Mouse (Mus musculus) limb, embryonic 10.5 days (tissue): ENCODE measurements around the gene Rnf138rt1. TPM values are rescaled to one million over a fixed set of nuclear protein-coding genes. Genes with fewer than 3 reads are reported as not detected.

Experiments used
- DNase-seq: peaks from one replicate; pipeline ENCODE4 v3.0.0-alpha.2; 2017; ENCODE audit warnings: low spot score
- H3K27ac ChIP-seq: fragments of 300-500 bp; sonication (generic); 2 replicates; pipeline ENCODE4 v1.5.1; 2016; ENCODE audit warnings: mild to moderate bottlenecking
- H3K27me3 ChIP-seq: fragments of 300-500 bp; sonication (generic); 2 replicates; pipeline ENCODE4 v1.6.1; 2016; ENCODE audit warnings: low read depth, mild to moderate bottlenecking; ENCODE audit not compliant: poor library complexity, severe bottlenecking
- H3K36me3 ChIP-seq: fragments of 300-500 bp; sonication (generic); 2 replicates; pipeline ENCODE4 v1.6.1; 2016; ENCODE audit warnings: mild to moderate bottlenecking, moderate library complexity
- H3K4me1 ChIP-seq: fragments of 300-500 bp; sonication (generic); 2 replicates; pipeline ENCODE4 v1.6.1; 2016
- H3K4me3 ChIP-seq: fragments of 300-500 bp; sonication (generic); 2 replicates; pipeline ENCODE4 v1.5.1; 2016; ENCODE audit warnings: mild to moderate bottlenecking, moderate library complexity
- H3K9me3 ChIP-seq: fragments of 300-500 bp; sonication (generic); replicated peaks from 2 replicates; pipeline ENCODE4 v1.6.1; 2016; ENCODE audit warnings: mild to moderate bottlenecking
- WGBS: fragments of 180-500 bp; shearing (Covaris S2); methylation state at CpG from one replicate; pipeline ENCODE4 v1.1.7; 2016; 5-methylcytosine and 5-hydroxymethylcytosine counted together
- polyA plus RNA-seq: library from polyadenylated mRNA; unstranded; fragments of >200 nt; fragmentation: Nextera tagmentation; extraction: Ambion mirVana; gene quantifications from 2 replicates; pipeline ENCODE4 v1.2.1, GENCODE M21; 2016

Rnf138rt1 gene
- polyA plus RNA-seq = not detected in 2 replicates

- Histone ChIP-seq H3K27ac (no peak within 1 kb of the TSS), H3K9me3 (no peaks in the 10 kb centered on the region), H3K36me3 (no peaks in the 10 kb centered on the region), H3K27me3 (peaks cover 93% of the 10 kb centered on the region), H3K4me3 (peak within 1 kb of the TSS; percentile 52), H3K4me1 (no peaks in the 10 kb centered on the region)
- peak; percentile 56 for DNase-seq
- WGBS = 21% methylated on average over 42 of the region's 42 CpGs
Observed at GRCm38 (mm10) chrX:163760617-163761434, at the start of gene Rnf138rt1. TSS of gene Rnf138rt1 (minus strand) at chrX:163761329.

- 75% methylated on average over 1 of the region's 1 CpGs for WGBS
- Histone ChIP-seq H3K4me3 (no peak overlapping the region), H3K9me3 (no peaks in the 10 kb centered on the region), H3K27me3 (peaks cover 98% of the 10 kb centered on the region), H3K36me3 (no peaks in the 10 kb centered on the region), H3K4me1 (no peaks in the 10 kb centered on the region), H3K27ac (no peak overlapping the region)
- no peak for DNase-seq
Observed at GRCm38 (mm10) chrX:163807270-163807669, 46.1 kb upstream of the Rnf138rt1 start.

- H3K4me1 ChIP-seq = no peaks in the 10 kb centered on the region
- no peaks in the 10 kb centered on the region for H3K36me3 ChIP-seq
- H3K4me3 ChIP-seq = no peak overlapping the region
- DNase-seq = no peak
- WGBS = 47% methylated on average over 3 of the region's 3 CpGs
- no peaks in the 10 kb centered on the region for H3K9me3 ChIP-seq
- H3K27me3 ChIP-seq = peaks cover 93% of the 10 kb centered on the region
- H3K27ac ChIP-seq = no peak overlapping the region
Observed at GRCm38 (mm10) chrX:163766290-163766689, 5.2 kb upstream of the Rnf138rt1 start.

- Histone ChIP-seq H3K4me3 (peak overlapping the region; percentile 52), H3K4me1 (no peaks in the 10 kb centered on the region), H3K27me3 (peaks cover 93% of the 10 kb centered on the region), H3K27ac (no peak overlapping the region), H3K36me3 (no peaks in the 10 kb centered on the region), H3K9me3 (no peaks in the 10 kb centered on the region)
- no peak for DNase-seq
- 26% methylated on average over 10 of the region's 10 CpGs for WGBS
Observed at GRCm38 (mm10) chrX:163761435-163761828, 303 bp upstream of the Rnf138rt1 start.

- Histone ChIP-seq H3K27me3 (peaks cover 98% of the 10 kb centered on the region), H3K4me3 (no peak overlapping the region), H3K27ac (no peak overlapping the region), H3K9me3 (no peaks in the 10 kb centered on the region), H3K4me1 (no peaks in the 10 kb centered on the region), H3K36me3 (no peaks in the 10 kb centered on the region)
- DNase-seq = no peak
- 91% methylated on average over 6 of the region's 6 CpGs for WGBS
Observed at GRCm38 (mm10) chrX:163745996-163746395, 15.1 kb downstream of the Rnf138rt1 start.

GRCm38 (mm10) chrX:163743896-163744295, 17.2 kb downstream of the Rnf138rt1 start:
- Histone ChIP-seq H3K9me3 (no peaks in the 10 kb centered on the region), H3K36me3 (no peaks in the 10 kb centered on the region), H3K4me1 (no peaks in the 10 kb centered on the region), H3K27ac (no peak overlapping the region), H3K27me3 (peaks cover 98% of the 10 kb centered on the region), H3K4me3 (no peak overlapping the region)
- 79% methylated on average over 2 of the region's 2 CpGs for whole genome bisulfite sequencing
- DNase-seq = no peak

GRCm38 (mm10) chrX:163738904-163739303, 22.2 kb downstream of the Rnf138rt1 start:
- Histone ChIP-seq H3K9me3 (no peaks in the 10 kb centered on the region), H3K36me3 (no peaks in the 10 kb centered on the region), H3K4me1 (no peaks in the 10 kb centered on the region), H3K27ac (no peak overlapping the region), H3K27me3 (peaks cover 92% of the 10 kb centered on the region), H3K4me3 (no peak overlapping the region)
- WGBS = 68% methylated on average over 1 of the region's 1 CpGs
- DNase-seq = no peak

- Histone ChIP-seq H3K36me3 (no peaks in the 10 kb centered on the region), H3K4me3 (no peak overlapping the region), H3K9me3 (no peaks in the 10 kb centered on the region), H3K27ac (no peak overlapping the region), H3K4me1 (no peaks in the 10 kb centered on the region), H3K27me3 (peaks cover 67% of the 10 kb centered on the region)
- DNase-seq = no peak
- 94% methylated on average over 1 of the region's 1 CpGs for WGBS
Observed at GRCm38 (mm10) chrX:163734145-163734544, 27.0 kb downstream of the Rnf138rt1 start.

GRCm38 (mm10) chrX:163723630-163724029, 37.5 kb downstream of the Rnf138rt1 start:
- Histone ChIP-seq H3K27me3 (peaks cover 65% of the 10 kb centered on the region), H3K4me1 (no peaks in the 10 kb centered on the region; the same call in 1 of the 2 replicates), H3K36me3 (no peaks in the 10 kb centered on the region), H3K27ac (no peak overlapping the region), H3K9me3 (no peaks in the 10 kb centered on the region), H3K4me3 (no peak overlapping the region)
- DNase-seq = peak; percentile 28

GRCm38 (mm10) chrX:163722785-163723577, 38.1 kb downstream of the Rnf138rt1 start:
- H3K27me3 ChIP-seq = peaks cover 62% of the 10 kb centered on the region
- no peaks in the 10 kb centered on the region for H3K9me3 ChIP-seq
- no peak overlapping the region for H3K4me3 ChIP-seq
- no peaks in the 10 kb centered on the region for H3K36me3 ChIP-seq
- peak overlapping the region; percentile 30; the same call in 1 of the 2 replicates for H3K27ac ChIP-seq
- H3K4me1 ChIP-seq = no peaks in the 10 kb centered on the region; the same call in 1 of the 2 replicates
- DNase-seq = no peak
- WGBS = 53% methylated on average over 12 of the region's 12 CpGs

- Histone ChIP-seq H3K4me1 (no peaks in the 10 kb centered on the region; the same call in 1 of the 2 replicates), H3K27me3 (peaks cover 62% of the 10 kb centered on the region), H3K36me3 (no peaks in the 10 kb centered on the region), H3K9me3 (no peaks in the 10 kb centered on the region), H3K4me3 (no peak overlapping the region), H3K27ac (no peak overlapping the region)
- 80% methylated on average over 2 of the region's 2 CpGs for WGBS
- DNase-seq = no peak
Observed at GRCm38 (mm10) chrX:163720597-163720996, 40.5 kb downstream of the Rnf138rt1 start.
